Mouse (Mus musculus) thymus, adult 2 months (tissue): ENCODE results near the gene Irf6.

ENCODE experiments used
- CTCF ChIP-seq: fragments of 200-500 bp; IDR thresholded peaks from 2 replicates; pipeline ENCODE4 v1.5.1; 2012; ENCODE audit warnings: mild to moderate bottlenecking, control low read depth, low read length, moderate library complexity, borderline replicate concordance; ENCODE audit not compliant: control insufficient read depth, poor library complexity, insufficient read depth; ENCODE audit errors: extremely low read depth
- POLR2A ChIP-seq: fragments of 200-500 bp; IDR thresholded peaks from 2 replicates; pipeline ENCODE4 v1.6.1; 2012; ENCODE audit warnings: mild to moderate bottlenecking, low read length, control low read depth, moderate library complexity; ENCODE audit not compliant: control insufficient read depth, poor library complexity, insufficient read depth; ENCODE audit errors: extremely low read depth

GRCm38 (mm10) chr1:193203821-193204220 is 50.9 kb downstream of the Irf6 start:
- no peak for TF ChIP-seq CTCF
- no peak for TF ChIP-seq POLR2A
